Mouse (Mus musculus) hindbrain, embryonic 15.5 days (tissue): ENCODE results near the gene Maea. TPM values are rescaled to one million over a fixed set of nuclear protein-coding genes. Genes with fewer than 3 reads are reported as not detected.
A peak's percentile ranks its signal among the peaks of the same experiment; 100 is the strongest.

Experiments used
- ATAC-seq: fragments of 200-750 bp; cut with Nextera tagmentation; 2 replicates; pipeline ENCODE4 v1.8.0; 2017; ENCODE audit warnings: low read depth, moderate number of reproducible peaks, moderate TSS enrichment; ENCODE audit not compliant: low FRiP score
- H3K27ac ChIP-seq: fragments of 300-500 bp; sonication (generic); replicated peaks from 2 replicates; pipeline ENCODE4 v1.5.1; 2015; ENCODE audit warnings: mild to moderate bottlenecking, inconsistent platforms
- H3K27me3 ChIP-seq: fragments of 300-500 bp; sonication (generic); 2 replicates; pipeline ENCODE4 v1.6.1; 2015; ENCODE audit warnings: control low read depth, inconsistent platforms
- H3K36me3 ChIP-seq: fragments of 300-500 bp; sonication (generic); 2 replicates; pipeline ENCODE4 v1.6.1; 2015; ENCODE audit warnings: control low read depth, inconsistent platforms
- H3K4me1 ChIP-seq: fragments of 300-500 bp; sonication (generic); replicated peaks from 2 replicates; pipeline ENCODE4 v1.6.1; 2015; ENCODE audit warnings: control low read depth, inconsistent platforms
- H3K4me2 ChIP-seq: fragments of 300-500 bp; sonication (generic); 2 replicates; pipeline ENCODE4 v1.6.1; 2015; ENCODE audit warnings: moderate library complexity, mild to moderate bottlenecking, inconsistent platforms
- H3K4me3 ChIP-seq: fragments of 300-500 bp; sonication (generic); 2 replicates; pipeline ENCODE4 v1.5.1; 2015; ENCODE audit warnings: mild to moderate bottlenecking, inconsistent platforms
- H3K9ac ChIP-seq: fragments of 300-500 bp; sonication (generic); 2 replicates; pipeline ENCODE4 v1.6.1; 2015; ENCODE audit warnings: inconsistent platforms
- H3K9me3 ChIP-seq: fragments of 300-500 bp; sonication (generic); 2 replicates; pipeline ENCODE4 v1.6.1; 2016; ENCODE audit warnings: control low read depth, inconsistent platforms
- WGBS: fragments of 180-500 bp; shearing (Covaris S2); methylation state at CpG from one replicate; pipeline ENCODE4 v1.1.7; 2015; 5-methylcytosine and 5-hydroxymethylcytosine counted together
- polyA plus RNA-seq: library from polyadenylated mRNA; unstranded; fragments of >200 nt; fragmentation: Nextera tagmentation; extraction: Ambion mirVana; gene quantifications from 2 replicates; pipeline ENCODE4 v1.2.1, GENCODE M21; 2015

Maea gene
- polyA plus RNA-seq, result 125 and 127 TPM in 2 replicates

GRCm38 (mm10) chr5:33335273-33335976 is at the start of gene Maea:
Maea (plus strand) TSS chr5:33335509.
- Histone ChIP-seq H3K9me3 (no peaks in the 10 kb centered on the region), H3K36me3 (no peaks in the 10 kb centered on the region), H3K4me3 (peak within 1 kb of the TSS; percentile 90), H3K4me2 (peak within 1 kb of the TSS; percentile 75), H3K27me3 (no peaks in the 10 kb centered on the region), H3K27ac (peak within 1 kb of the TSS; percentile 85), H3K9ac (peak within 1 kb of the TSS; percentile 95), H3K4me1 (peaks cover 26% of the 10 kb centered on the region)
- ATAC-seq, result peak; percentile 100
- under 1% methylated on average over 69 of the region's 71 CpGs for WGBS

DNA sequence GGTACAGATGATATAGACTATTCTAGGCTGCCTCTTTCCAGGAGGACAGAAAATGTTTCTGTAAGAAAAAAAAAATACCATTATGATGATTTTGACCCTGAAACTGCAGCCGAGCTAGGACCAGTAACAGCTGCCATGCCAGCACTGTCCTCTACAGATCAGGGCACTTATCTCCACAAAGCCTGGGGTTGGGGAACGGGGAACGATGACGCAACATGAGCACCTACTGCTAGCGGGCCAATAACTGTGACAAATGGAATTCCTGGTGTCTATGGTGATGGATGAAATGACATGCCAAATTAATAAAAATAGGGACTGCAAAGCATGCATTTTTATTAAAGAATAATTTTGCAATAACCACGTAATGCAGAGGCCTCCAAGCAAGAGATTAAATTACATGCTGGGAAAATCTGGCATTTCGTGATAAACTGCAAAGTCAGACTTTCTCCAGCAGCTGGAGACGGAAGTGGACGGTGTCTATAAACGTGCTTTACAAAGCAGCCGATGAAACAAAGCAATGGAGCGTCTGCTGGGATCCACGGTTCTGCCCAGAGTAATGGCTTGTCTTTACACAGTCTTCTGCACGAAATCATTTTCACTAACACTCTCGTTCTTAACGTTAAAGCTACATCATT is 41.4 kb upstream of the Maea start:
- Histone ChIP-seq H3K9me3 (no peaks in the 10 kb centered on the region), H3K4me2 (peak overlapping the region; percentile 28), H3K9ac (no peak overlapping the region), H3K27ac (peak overlapping the region; percentile 42), H3K4me1 (peaks cover 11% of the 10 kb centered on the region; the same call in 1 of the 2 replicates), H3K27me3 (no peaks in the 10 kb centered on the region), H3K4me3 (no peak overlapping the region), H3K36me3 (no peaks in the 10 kb centered on the region)
- WGBS, result 26% methylated on average over 16 of the region's 16 CpGs
- ATAC-seq, result peak; percentile 56; the same call in 1 of the 2 replicates

DNA sequence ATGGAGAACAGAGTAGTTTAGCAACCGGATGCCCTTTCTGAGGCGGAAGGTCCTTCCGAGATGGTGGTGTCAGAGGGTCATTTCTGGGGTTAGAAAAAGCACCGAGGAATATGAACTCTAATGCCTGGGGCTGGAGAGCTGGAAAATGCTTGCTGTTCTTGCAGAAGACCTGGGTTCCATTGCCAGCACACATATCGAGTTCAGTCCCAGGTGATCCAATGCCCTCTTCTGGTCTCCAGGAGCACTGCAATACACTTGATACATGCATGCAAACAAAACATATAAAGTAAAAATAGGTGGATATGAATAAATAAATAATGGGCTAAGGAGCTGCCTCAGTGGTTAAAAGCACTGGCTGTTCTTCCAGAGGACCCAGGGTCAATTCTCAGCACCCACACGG is 38.1 kb upstream of the Maea start:
- 73% methylated on average over 6 of the region's 6 CpGs for WGBS
- ATAC-seq, result no peak

DNA sequence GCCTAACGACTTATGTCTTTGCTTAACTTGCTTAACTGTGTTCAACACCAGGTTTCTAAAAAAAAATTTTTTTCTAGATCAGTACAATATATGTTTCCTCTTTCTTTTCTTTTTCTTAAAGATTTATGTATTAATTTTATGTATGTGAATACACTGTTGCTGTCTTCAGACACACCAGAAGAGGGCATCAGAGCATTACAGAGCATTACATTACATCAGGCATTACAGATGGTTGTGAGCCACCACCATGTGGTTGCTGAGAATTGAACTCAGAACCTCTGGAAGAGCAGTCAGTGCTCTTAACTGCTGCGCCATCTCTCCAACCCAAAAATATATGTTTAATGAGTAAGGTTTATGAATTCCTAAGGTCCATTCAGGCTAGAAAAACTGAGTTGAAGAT is 33.5 kb upstream of the Maea start:
- H3K4me1 ChIP-seq, result no peaks in the 10 kb centered on the region
- WGBS, result 87% methylated on average over 2 of the region's 2 CpGs
- H3K9me3 ChIP-seq, result no peaks in the 10 kb centered on the region
- H3K9ac ChIP-seq, result no peak overlapping the region
- H3K27me3 ChIP-seq, result no peaks in the 10 kb centered on the region
- ATAC-seq, result no peak
- H3K36me3 ChIP-seq, result no peaks in the 10 kb centered on the region
- no peak overlapping the region for H3K4me3 ChIP-seq
- H3K27ac ChIP-seq, result no peak overlapping the region
- H3K4me2 ChIP-seq, result no peak overlapping the region

More for the DNA sequence above, 38.1 kb upstream of the Maea start:
- Histone ChIP-seq H3K36me3 (no peaks in the 10 kb centered on the region), H3K9ac (no peak overlapping the region), H3K27me3 (no peaks in the 10 kb centered on the region), H3K4me1 (peaks cover 11% of the 10 kb centered on the region; the same call in 1 of the 2 replicates), H3K9me3 (no peaks in the 10 kb centered on the region), H3K27ac (no peak overlapping the region), H3K4me2 (no peak overlapping the region), H3K4me3 (no peak overlapping the region)

DNA sequence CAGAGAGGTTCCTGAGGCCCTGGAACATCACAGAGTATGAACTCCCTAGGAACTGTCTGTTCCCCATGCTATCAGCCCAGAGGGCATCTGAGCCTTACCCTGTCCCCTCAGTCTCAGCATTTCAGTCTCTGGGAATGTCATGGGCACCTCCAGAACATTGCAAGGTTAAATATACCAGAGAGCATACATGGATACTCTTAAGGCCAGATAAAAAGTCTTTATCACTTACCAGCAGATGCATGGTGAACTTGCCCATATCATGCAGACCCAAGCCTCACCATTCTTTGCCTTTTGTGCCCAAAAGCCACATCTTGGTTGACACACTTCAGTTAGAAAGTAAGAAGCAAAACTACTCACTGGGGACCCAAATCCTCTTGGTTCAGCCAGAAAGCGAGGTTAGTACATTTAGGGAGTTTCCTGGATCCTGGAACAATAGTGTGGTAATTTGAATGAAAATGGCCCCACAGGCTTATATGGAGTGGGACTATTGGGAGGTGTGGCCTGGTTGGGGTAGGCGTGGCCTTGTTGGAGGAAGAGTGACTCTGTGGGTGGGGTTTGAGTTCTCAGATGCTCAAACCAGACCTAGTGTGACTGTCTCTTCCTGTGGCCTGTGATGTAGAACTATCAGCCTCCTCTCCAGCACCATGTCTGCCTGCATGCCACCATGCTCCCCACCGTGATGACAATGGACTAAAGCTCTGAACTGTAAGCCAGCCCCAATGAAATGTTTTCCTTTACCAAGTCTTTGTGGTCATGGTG is 24.4 kb upstream of the Maea start:
- Histone ChIP-seq H3K27ac (no peak overlapping the region), H3K36me3 (no peaks in the 10 kb centered on the region), H3K27me3 (no peaks in the 10 kb centered on the region), H3K9me3 (no peaks in the 10 kb centered on the region), H3K4me1 (no peaks in the 10 kb centered on the region), H3K4me3 (no peak overlapping the region), H3K4me2 (no peak overlapping the region), H3K9ac (no peak overlapping the region)
- no peak for ATAC-seq
- WGBS, result 64% methylated on average over 3 of the region's 3 CpGs

GRCm38 (mm10) chr5:33312192-33312591 is 23.1 kb upstream of the Maea start:
- H3K36me3 ChIP-seq, result no peaks in the 10 kb centered on the region
- no peak overlapping the region for H3K27ac ChIP-seq
- H3K9me3 ChIP-seq, result no peaks in the 10 kb centered on the region
- no peaks in the 10 kb centered on the region for H3K4me1 ChIP-seq
- no peak overlapping the region for H3K4me3 ChIP-seq
- 77% methylated on average over 7 of the region's 7 CpGs for WGBS
- H3K9ac ChIP-seq, result no peak overlapping the region
- H3K4me2 ChIP-seq, result no peak overlapping the region
- H3K27me3 ChIP-seq, result no peaks in the 10 kb centered on the region
- no peak for ATAC-seq

DNA sequence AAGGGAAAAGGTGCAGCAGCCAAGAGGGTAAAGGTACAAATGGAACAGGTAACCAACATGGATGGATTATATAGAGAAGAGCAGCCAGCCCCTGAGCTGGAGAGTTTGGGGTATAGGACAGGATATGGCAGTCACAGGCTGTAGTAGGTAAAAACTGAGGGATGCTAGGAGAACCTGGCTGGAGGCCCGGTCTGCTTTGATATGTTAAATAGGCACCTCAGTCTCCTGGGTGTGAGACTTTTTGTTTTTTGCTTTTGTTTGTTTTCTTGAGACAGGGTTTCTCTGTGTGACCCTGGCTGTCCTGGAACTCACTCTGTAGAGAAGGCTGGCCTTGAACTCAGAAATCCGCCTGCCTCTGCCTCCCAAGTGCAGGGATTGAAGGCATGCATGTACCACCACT is 10.8 kb upstream of the Maea start:
- WGBS, result 34% methylated on average over 2 of the region's 2 CpGs
- no peak for ATAC-seq
- no peaks in the 10 kb centered on the region for H3K9me3 ChIP-seq

DNA sequence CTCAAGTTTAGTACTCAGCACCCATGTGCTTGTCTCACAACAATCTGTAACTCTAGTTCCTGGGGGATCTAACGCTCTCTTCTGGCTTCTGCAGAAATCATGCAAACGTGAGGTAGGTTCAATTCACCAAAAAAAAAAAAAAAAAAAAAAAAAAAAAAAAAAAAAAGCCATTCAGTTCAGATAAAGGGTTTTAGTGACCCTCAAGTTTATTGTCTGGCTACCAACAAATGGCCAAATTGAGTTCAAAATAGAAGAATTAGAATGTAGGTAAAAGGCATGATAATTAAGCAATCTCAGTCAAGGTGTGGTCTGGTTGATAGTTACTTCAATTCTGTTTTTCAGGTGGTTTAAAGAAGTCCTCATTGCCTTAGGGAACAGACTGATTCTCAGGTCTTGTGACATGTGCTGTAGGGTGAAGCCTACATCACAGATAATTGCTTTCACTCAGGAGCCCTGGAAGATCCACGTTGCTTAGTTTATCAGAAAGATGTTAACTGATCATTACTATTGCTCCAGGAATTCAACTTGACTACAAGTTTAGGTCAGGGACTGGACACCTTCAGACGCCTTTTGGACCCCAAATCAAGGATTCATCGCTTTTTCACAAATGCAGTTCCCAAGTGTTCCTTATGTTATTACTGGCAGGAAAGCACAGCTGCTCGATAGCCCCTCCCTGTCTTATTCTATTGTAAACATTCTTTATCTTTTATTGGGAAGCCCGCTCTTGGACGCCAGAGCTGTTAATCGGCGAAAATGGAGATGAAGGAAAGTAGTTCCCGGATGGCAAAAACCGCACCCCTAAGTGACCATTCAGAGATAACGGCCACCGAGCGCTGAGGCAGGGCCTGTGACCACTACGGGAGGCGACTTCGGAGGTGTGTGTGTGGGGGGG is 682 bp upstream of the Maea start:
- Histone ChIP-seq H3K27me3 (no peaks in the 10 kb centered on the region), H3K9ac (peak overlapping the region; percentile 58), H3K4me2 (peak overlapping the region; percentile 57), H3K9me3 (no peaks in the 10 kb centered on the region), H3K36me3 (no peaks in the 10 kb centered on the region), H3K4me1 (peaks cover 26% of the 10 kb centered on the region), H3K4me3 (peak overlapping the region; percentile 90), H3K27ac (peak overlapping the region; percentile 85)
- 21% methylated on average over 18 of the region's 18 CpGs for WGBS
- no peak for ATAC-seq

More for the DNA sequence above, 10.8 kb upstream of the Maea start:
- Histone ChIP-seq H3K4me1 (no peaks in the 10 kb centered on the region), H3K4me2 (no peak overlapping the region), H3K36me3 (no peaks in the 10 kb centered on the region), H3K27ac (no peak overlapping the region), H3K9ac (no peak overlapping the region), H3K4me3 (no peak overlapping the region), H3K27me3 (no peaks in the 10 kb centered on the region)

DNA sequence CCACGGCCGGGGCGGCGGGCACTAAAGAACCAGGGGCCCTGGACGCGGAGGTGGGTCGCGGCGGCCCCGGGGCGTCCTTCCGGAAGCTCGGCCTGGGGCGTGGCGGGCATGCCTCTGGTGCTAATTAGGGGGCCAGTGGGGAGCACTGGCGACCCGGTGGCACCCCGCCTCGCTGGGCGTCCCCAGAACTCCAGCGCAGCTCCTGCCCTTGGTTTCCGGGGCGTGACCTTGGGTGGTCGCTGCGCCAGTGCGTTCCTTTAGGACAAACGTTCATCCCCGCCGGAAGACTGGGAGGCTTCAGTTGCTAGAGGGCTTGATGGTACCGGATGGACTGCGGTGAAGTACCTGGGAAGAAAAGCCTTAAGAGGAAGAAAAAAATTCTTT is 660 bp downstream of the Maea start:
- ATAC-seq, result 0 out of 2 replicates have a peak, but pooled peaks have one; percentile 0
- peak overlapping the region; percentile 75 for H3K4me2 ChIP-seq
- peak overlapping the region; percentile 83 for H3K27ac ChIP-seq
- no peaks in the 10 kb centered on the region for H3K9me3 ChIP-seq
- no peaks in the 10 kb centered on the region for H3K36me3 ChIP-seq
- no peaks in the 10 kb centered on the region for H3K27me3 ChIP-seq
- peaks cover 26% of the 10 kb centered on the region for H3K4me1 ChIP-seq
- 0% methylated on average over 20 of the region's 31 CpGs for WGBS
- peak overlapping the region; percentile 95 for H3K9ac ChIP-seq
- peak overlapping the region; percentile 90 for H3K4me3 ChIP-seq

- no peaks in the 10 kb centered on the region for H3K9me3 ChIP-seq
- ATAC-seq, result no peak
- H3K27ac ChIP-seq, result no peak overlapping the region
- 85% methylated on average over 8 of the region's 8 CpGs for WGBS
- peak overlapping the region; percentile 75 for H3K4me2 ChIP-seq
- H3K27me3 ChIP-seq, result no peaks in the 10 kb centered on the region
- peaks cover 26% of the 10 kb centered on the region for H3K4me1 ChIP-seq
- no peak overlapping the region for H3K9ac ChIP-seq
- no peaks in the 10 kb centered on the region for H3K36me3 ChIP-seq
- peak overlapping the region; percentile 90 for H3K4me3 ChIP-seq
These were observed 1.9 kb downstream of the Maea start for GRCm38 (mm10) chr5:33337206-33337605.

GRCm38 (mm10) chr5:33341165-33341564 is 5.9 kb downstream of the Maea start:
- no peak overlapping the region for H3K4me3 ChIP-seq

More at GRCm38 (mm10) chr5:33341165-33341564, 5.9 kb downstream of the Maea start:
- no peak for ATAC-seq
- H3K4me2 ChIP-seq, result no peak overlapping the region
- H3K4me1 ChIP-seq, result peaks cover 26% of the 10 kb centered on the region
- no peaks in the 10 kb centered on the region for H3K27me3 ChIP-seq
- no peaks in the 10 kb centered on the region for H3K9me3 ChIP-seq
- no peak overlapping the region for H3K9ac ChIP-seq
- 92% methylated on average over 6 of the region's 6 CpGs for WGBS
- H3K36me3 ChIP-seq, result no peaks in the 10 kb centered on the region
- H3K27ac ChIP-seq, result no peak overlapping the region
